Mouse (Mus musculus) gastrocnemius, postnatal 14 days (tissue): Measurements from ENCODE around the gene Rbm31y. TPM values are rescaled to one million over a fixed set of nuclear protein-coding genes. Genes with fewer than 3 reads are reported as not detected.
"Not testable (repeated sequence)": the region's sequence is repeated elsewhere in the genome, so short reads cannot be mapped to it uniquely, and the experiment has no call there.

Experiments
- DNase-seq: peaks from one replicate; pipeline ENCODE4 v3.0.0; 2021; ENCODE audit warnings: mixed read lengths
- intact Hi-C: fragments of 180-260 bp; cut with DNase I; formaldehyde crosslinking; loops from one replicate; pipeline ENCODE4 v1.15.1; 2025; ENCODE audit warnings: low total_unique reads
- long read RNA-seq, 2 experiments: library from polyadenylated mRNA; stranded (forward); transcript quantifications; one replicate each; pipeline ENCODE4 v2.0.0; 2021
- total RNA-seq, 2 experiments: library from RNA; stranded (reverse); gene quantifications; 2 replicates each; pipeline ENCODE4 v1.2.3; 2021

The Rbm31y gene
- not detected for total RNA-seq
- long read RNA-seq, experiment 1: 0 reads
- long read RNA-seq, experiment 2: 0 reads

GRCm38 (mm10) chrY:17400461-17400860 lies at the start of gene Rbm31y:
Rbm31y (plus strand) TSS chrY:17400761.
- intact Hi-C loops, DNase-seq: not testable (repeated sequence)
